Mouse (Mus musculus) forebrain, embryonic 15.5 days (tissue): ENCODE results near the gene Pcsk6. TPM values are rescaled to one million over a fixed set of nuclear protein-coding genes. Genes with fewer than 3 reads are reported as not detected.
"Not testable (repeated sequence)": the region's sequence is repeated elsewhere in the genome, so short reads cannot be mapped to it uniquely, and the experiment has no call there.

Source experiments
- ATAC-seq: fragments of 200-750 bp; cut with Nextera tagmentation; replicated peaks from 2 replicates; pipeline ENCODE4 v1.8.0; 2017; ENCODE audit warnings: mild to moderate bottlenecking, moderate TSS enrichment, moderate library complexity
- H3K27ac ChIP-seq: fragments of 300-500 bp; sonication (generic); replicated peaks from 2 replicates; pipeline ENCODE4 v1.5.1; 2015; ENCODE audit warnings: mild to moderate bottlenecking, inconsistent platforms
- H3K27me3 ChIP-seq: fragments of 300-500 bp; sonication (generic); 2 replicates; pipeline ENCODE4 v1.6.1; 2015; ENCODE audit warnings: inconsistent platforms
- H3K36me3 ChIP-seq: fragments of 300-500 bp; sonication (generic); 2 replicates; pipeline ENCODE4 v1.6.1; 2015; ENCODE audit warnings: mild to moderate bottlenecking, inconsistent platforms
- H3K4me1 ChIP-seq: fragments of 300-500 bp; sonication (generic); 2 replicates; pipeline ENCODE4 v1.6.1; 2015; ENCODE audit warnings: inconsistent platforms
- H3K4me2 ChIP-seq: fragments of 300-500 bp; sonication (generic); replicated peaks from 2 replicates; pipeline ENCODE4 v1.6.1; 2015; ENCODE audit warnings: mild to moderate bottlenecking, inconsistent platforms
- H3K4me3 ChIP-seq: fragments of 300-500 bp; sonication (generic); 2 replicates; pipeline ENCODE4 v1.5.1; 2015; ENCODE audit warnings: mild to moderate bottlenecking, inconsistent platforms
- H3K9ac ChIP-seq: fragments of 300-500 bp; sonication (generic); replicated peaks from 2 replicates; pipeline ENCODE4 v1.6.1; 2015; ENCODE audit warnings: mild to moderate bottlenecking, inconsistent platforms
- H3K9me3 ChIP-seq: fragments of 300-500 bp; sonication (generic); 2 replicates; pipeline ENCODE4 v1.6.1; 2016; ENCODE audit warnings: inconsistent platforms
- WGBS: fragments of 180-500 bp; shearing (Covaris S2); methylation state at CpG from one replicate; pipeline ENCODE4 v1.1.7; 2015; ENCODE audit warnings: mixed read lengths; 5-methylcytosine and 5-hydroxymethylcytosine counted together
- polyA plus RNA-seq: library from polyadenylated mRNA; unstranded; fragments of >200 nt; fragmentation: Nextera tagmentation; extraction: Ambion mirVana; gene quantifications from 2 replicates; pipeline ENCODE4 v1.2.1, GENCODE M21; 2015

The Pcsk6 gene
- polyA plus RNA-seq = 0.71 and 1.0 TPM in 2 replicates

DNA sequence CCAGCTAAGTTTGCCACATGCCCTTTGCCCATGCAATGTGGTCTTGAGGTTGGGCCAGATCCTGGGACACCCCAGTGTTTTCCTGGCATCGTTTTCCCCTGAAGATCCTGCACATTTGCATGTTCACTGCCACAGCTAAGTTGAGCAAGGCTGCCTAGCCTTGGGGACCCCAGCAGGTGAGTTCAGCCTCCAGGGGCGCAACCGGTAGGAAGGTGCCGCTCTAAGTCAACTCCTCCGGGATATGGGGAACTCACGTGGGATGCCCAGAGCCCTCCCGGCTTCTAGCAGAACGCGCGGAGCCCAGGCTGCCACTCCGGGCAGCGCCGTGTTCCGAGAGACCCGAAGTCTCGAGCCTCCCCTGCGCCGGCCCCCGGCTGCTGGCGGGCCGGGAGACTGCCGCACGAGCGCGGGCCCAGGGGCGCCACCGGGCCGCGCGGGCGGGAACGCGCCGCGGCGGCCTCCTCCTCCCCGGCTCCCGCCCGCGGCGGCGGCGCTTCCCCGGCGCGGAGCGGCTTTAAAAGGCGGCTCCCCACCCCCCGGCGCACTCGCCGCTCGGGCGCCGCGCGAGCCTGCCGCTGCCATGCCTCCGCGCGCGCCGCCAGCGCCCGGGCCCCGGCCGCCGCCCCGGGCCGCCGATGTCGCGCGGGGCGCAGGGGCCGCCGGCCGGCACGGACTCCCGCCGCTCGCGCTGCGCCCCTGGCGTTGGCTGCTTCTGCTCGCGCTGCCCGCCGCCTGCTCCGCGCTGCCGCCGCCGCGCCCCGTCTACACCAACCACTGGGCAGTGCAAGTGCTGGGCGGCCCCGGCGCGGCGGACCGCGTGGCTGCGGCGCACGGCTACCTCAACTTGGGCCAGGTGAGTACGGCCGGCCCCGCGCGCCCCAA is at the start of gene Pcsk6:
TSS of gene Pcsk6 (plus strand) at position 144 of the 882 bp plus-strand sequence.
- Histone ChIP-seq H3K36me3 (no peaks in the 10 kb centered on the region), H3K27ac (no peak within 1 kb of the TSS), H3K4me3 (peak within 1 kb of the TSS; percentile 50), H3K27me3 (peaks cover 31% of the 10 kb centered on the region), H3K9me3 (no peaks in the 10 kb centered on the region), H3K9ac (peak within 1 kb of the TSS; percentile 58), H3K4me1 (peaks cover 9% of the 10 kb centered on the region), H3K4me2 (peak within 1 kb of the TSS; percentile 97)
- under 1% methylated on average over 60 of the region's 111 CpGs for whole genome bisulfite sequencing
- ATAC-seq = peak; percentile 75

- Histone ChIP-seq H3K4me2 (no peak overlapping the region), H3K27me3 (no peaks in the 10 kb centered on the region), H3K27ac (no peak overlapping the region), H3K4me3 (no peak overlapping the region), H3K9me3 (no peaks in the 10 kb centered on the region), H3K4me1 (no peaks in the 10 kb centered on the region), H3K9ac (no peak overlapping the region), H3K36me3 (no peaks in the 10 kb centered on the region)
- ATAC-seq = no peak
- WGBS = 85% methylated on average over 8 of the region's 8 CpGs
Observed at GRCm38 (mm10) chr7:65813611-65814212, 47.8 kb upstream of the Pcsk6 start.

DNA sequence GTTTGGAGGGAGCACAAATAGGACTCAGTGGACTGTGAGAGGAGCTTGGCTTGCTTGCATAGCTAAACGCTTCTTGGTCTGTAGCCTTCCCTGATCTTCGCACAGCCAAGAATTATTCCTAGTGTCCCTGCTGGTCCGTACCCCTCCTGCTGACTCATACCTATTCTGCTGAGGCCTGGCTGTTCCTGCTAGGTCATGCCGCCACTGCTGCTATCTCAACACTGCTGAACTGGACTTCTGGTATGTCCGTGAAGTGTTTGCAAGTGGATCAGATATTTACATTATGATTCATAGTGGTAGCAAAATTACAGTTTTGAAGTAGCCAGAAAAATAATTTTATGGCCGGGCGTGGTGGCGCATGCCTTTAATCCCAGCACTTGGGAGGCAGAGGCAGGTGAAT is 44.0 kb upstream of the Pcsk6 start:
- H3K4me1 ChIP-seq = no peaks in the 10 kb centered on the region
- no peak overlapping the region for H3K9ac ChIP-seq
- no peak overlapping the region for H3K4me2 ChIP-seq
- no peaks in the 10 kb centered on the region for H3K9me3 ChIP-seq
- no peaks in the 10 kb centered on the region for H3K27me3 ChIP-seq
- no peaks in the 10 kb centered on the region for H3K36me3 ChIP-seq
- H3K27ac ChIP-seq = no peak overlapping the region
- no peak for ATAC-seq
- H3K4me3 ChIP-seq = no peak overlapping the region
- 96% methylated on average over 8 of the region's 8 CpGs for WGBS

DNA sequence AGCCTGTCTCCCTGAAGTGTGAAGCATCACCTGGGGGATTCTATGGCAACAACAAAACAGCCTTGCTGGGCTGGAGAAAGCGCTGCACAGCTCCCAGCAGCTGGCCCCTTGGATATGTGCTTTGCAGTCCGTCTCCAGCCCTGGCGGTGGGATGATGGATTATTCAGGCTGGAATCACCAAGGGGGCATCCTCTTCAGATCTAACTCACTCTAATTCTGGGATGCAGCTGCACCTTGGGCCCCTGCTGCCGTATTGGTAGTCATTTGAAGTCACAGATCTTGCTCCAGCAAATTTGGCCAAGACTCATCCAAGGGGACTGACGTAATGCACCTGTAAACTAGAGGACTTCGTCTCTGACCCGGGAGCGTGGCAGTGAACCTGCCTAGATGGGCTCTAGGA is 41.1 kb upstream of the Pcsk6 start:
- no peaks in the 10 kb centered on the region for H3K4me1 ChIP-seq
- WGBS = 36% methylated on average over 8 of the region's 8 CpGs
- ATAC-seq = no peak
- no peaks in the 10 kb centered on the region for H3K9me3 ChIP-seq
- H3K9ac ChIP-seq = no peak overlapping the region
- H3K27ac ChIP-seq = no peak overlapping the region
- H3K27me3 ChIP-seq = no peaks in the 10 kb centered on the region
- no peak overlapping the region for H3K4me3 ChIP-seq
- no peaks in the 10 kb centered on the region for H3K36me3 ChIP-seq
- no peak overlapping the region for H3K4me2 ChIP-seq

DNA sequence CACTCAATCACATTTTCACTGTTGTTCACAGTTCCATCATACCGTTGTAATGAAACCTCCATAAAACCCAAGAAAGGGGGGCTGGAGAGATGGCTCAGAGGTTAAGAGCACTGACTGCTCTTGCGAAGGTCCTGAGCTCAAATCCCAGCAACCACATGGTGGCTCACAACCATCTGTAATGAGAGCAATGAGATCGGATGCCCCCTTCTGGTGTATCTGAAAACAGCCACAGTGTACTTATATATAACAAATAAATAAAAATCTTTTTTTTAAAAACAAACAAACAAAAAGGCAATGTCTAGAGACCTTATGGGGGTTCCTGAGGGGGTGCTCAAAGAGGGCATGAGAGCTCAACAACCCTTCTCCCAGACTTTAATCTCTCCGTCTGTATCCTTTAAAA is 39.6 kb upstream of the Pcsk6 start:
- H3K9me3 ChIP-seq, H3K27ac ChIP-seq, H3K4me1 ChIP-seq, H3K9ac ChIP-seq, H3K4me2 ChIP-seq, H3K36me3 ChIP-seq, H3K27me3 ChIP-seq, ATAC-seq, H3K4me3 ChIP-seq: not testable (repeated sequence)
- WGBS = 75% methylated on average over 4 of the region's 4 CpGs

DNA sequence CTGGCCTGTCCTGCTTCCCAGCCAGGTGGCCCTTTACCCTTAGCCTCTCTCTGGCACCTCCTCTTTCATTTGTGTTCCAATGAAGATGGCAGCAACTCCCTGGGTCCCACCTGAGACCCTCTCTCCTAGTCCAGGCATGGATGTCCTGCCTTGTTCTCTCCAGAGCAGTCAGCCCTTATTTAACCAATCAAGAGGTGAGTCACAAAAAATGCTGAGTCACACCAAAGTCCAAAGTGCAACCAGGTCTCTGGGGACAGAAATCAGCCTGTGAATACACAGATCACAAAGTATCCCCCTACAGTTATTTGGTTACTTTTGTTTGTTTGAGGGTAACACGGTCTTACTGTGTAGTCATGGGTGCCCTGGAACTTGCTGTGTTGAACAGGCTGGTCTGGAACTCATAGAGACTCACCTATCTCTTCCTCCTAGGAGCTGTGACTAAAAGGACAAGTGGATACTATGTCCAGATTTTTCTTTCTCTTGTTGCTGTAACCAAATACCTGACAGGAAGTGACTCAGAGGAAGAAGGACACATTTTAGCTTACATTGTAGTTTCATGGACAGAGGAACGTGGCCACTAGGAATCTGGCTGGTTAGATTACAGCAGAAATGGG is 38.9 kb upstream of the Pcsk6 start:
- no peaks in the 10 kb centered on the region for H3K4me1 ChIP-seq
- ATAC-seq = no peak
- H3K9ac ChIP-seq = no peak overlapping the region
- H3K36me3 ChIP-seq = no peaks in the 10 kb centered on the region
- H3K4me2 ChIP-seq = no peak overlapping the region
- H3K27ac ChIP-seq = no peak overlapping the region
- H3K4me3 ChIP-seq = no peak overlapping the region
- no peaks in the 10 kb centered on the region for H3K9me3 ChIP-seq
- H3K27me3 ChIP-seq = no peaks in the 10 kb centered on the region
- WGBS = 80% methylated on average over 2 of the region's 2 CpGs

- 93% methylated on average over 3 of the region's 3 CpGs for WGBS
- no peak overlapping the region for H3K4me2 ChIP-seq
- H3K36me3 ChIP-seq = no peaks in the 10 kb centered on the region
- no peaks in the 10 kb centered on the region for H3K9me3 ChIP-seq
- H3K9ac ChIP-seq = no peak overlapping the region
- H3K4me3 ChIP-seq = no peak overlapping the region
- no peaks in the 10 kb centered on the region for H3K27me3 ChIP-seq
- H3K27ac ChIP-seq = no peak overlapping the region
- ATAC-seq = no peak
- H3K4me1 ChIP-seq = no peaks in the 10 kb centered on the region
Observed at GRCm38 (mm10) chr7:65839756-65840155, 21.8 kb upstream of the Pcsk6 start.

- H3K4me3 ChIP-seq = no peak overlapping the region
- no peaks in the 10 kb centered on the region for H3K36me3 ChIP-seq
- no peak for ATAC-seq
- H3K4me2 ChIP-seq = no peak overlapping the region
- no peaks in the 10 kb centered on the region for H3K4me1 ChIP-seq
- H3K27ac ChIP-seq = no peak overlapping the region
- H3K27me3 ChIP-seq = no peaks in the 10 kb centered on the region
- no peaks in the 10 kb centered on the region for H3K9me3 ChIP-seq
- H3K9ac ChIP-seq = no peak overlapping the region
- 55% methylated on average over 2 of the region's 2 CpGs for WGBS
Observed at GRCm38 (mm10) chr7:65843210-65843609, 18.3 kb upstream of the Pcsk6 start.

GRCm38 (mm10) chr7:65860981-65861380 is 553 bp upstream of the Pcsk6 start:
- H3K27me3 ChIP-seq = peaks cover 31% of the 10 kb centered on the region
- H3K27ac ChIP-seq = no peak overlapping the region
- WGBS = 63% methylated on average over 7 of the region's 7 CpGs
- H3K4me1 ChIP-seq = peaks cover 9% of the 10 kb centered on the region
- no peaks in the 10 kb centered on the region for H3K9me3 ChIP-seq
- ATAC-seq = no peak
- H3K9ac ChIP-seq = no peak overlapping the region
- H3K4me3 ChIP-seq = no peak overlapping the region
- no peak overlapping the region for H3K4me2 ChIP-seq
- H3K36me3 ChIP-seq = no peaks in the 10 kb centered on the region

- peak; percentile 23; the same call in 1 of the 2 replicates for ATAC-seq
- H3K4me3 ChIP-seq = peak overlapping the region; percentile 50
- peaks cover 31% of the 10 kb centered on the region for H3K27me3 ChIP-seq
- 3% methylated on average over 61 of the region's 61 CpGs for WGBS
- no peak overlapping the region for H3K27ac ChIP-seq
- H3K9ac ChIP-seq = peak overlapping the region; percentile 58
- H3K9me3 ChIP-seq = no peaks in the 10 kb centered on the region
- H3K36me3 ChIP-seq = no peaks in the 10 kb centered on the region
- peaks cover 9% of the 10 kb centered on the region for H3K4me1 ChIP-seq
- peak overlapping the region; percentile 97 for H3K4me2 ChIP-seq
Observed at GRCm38 (mm10) chr7:65862473-65863176, 1.1 kb downstream of the Pcsk6 start.

DNA sequence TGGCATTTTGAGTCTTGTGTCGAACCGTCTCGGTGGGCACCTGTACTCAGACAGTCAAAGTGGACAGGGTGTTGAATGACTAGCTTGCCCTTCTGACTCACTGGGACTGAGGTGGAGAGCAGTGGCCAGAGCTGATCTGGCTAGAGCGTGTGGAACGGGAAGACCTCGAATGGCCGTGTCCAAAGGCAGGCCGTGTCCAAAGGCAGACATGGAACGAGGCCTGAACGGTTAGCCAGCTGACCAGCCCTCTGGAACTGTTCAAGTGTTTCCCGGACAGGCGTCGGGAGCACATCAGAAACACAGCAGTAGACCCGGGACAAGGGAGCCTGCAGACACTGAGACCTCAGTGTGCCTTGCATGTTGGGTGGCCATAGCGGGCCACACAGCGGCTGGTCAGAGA is 7.6 kb downstream of the Pcsk6 start:
- Histone ChIP-seq H3K4me2 (no peak overlapping the region), H3K27ac (no peak overlapping the region), H3K9me3 (no peaks in the 10 kb centered on the region), H3K9ac (no peak overlapping the region), H3K4me1 (peaks cover 9% of the 10 kb centered on the region), H3K4me3 (no peak overlapping the region), H3K36me3 (no peaks in the 10 kb centered on the region), H3K27me3 (0 out of 2 replicates have a peak, but pooled peaks cover 6% of the 10 kb centered on the region)
- no peak for ATAC-seq
- 82% methylated on average over 16 of the region's 16 CpGs for WGBS

DNA sequence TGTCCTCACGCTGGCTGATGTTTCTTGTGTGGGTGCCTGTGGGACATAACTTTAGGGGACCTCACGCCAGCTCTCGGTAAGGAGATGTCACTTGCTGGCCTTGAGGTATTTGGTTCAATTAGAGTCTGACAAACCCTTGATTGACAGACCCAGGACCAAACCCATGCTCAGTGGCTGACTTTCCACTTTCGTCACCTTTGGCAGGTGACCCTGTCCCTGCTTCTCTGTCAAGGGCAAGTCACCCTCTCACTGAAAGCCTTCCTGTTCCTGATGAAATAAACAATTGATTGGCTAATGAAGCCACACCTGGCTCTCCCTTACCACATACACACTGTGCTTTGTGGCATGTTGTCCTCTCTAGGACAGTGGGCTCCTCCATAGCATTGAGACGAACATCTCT is 8.3 kb downstream of the Pcsk6 start:
- 95% methylated on average over 5 of the region's 5 CpGs for WGBS
- Histone ChIP-seq H3K4me1 (peaks cover 9% of the 10 kb centered on the region), H3K27me3 (0 out of 2 replicates have a peak, but pooled peaks cover under 1% of the 10 kb centered on the region), H3K4me3 (no peak overlapping the region), H3K9ac (no peak overlapping the region), H3K27ac (no peak overlapping the region), H3K36me3 (no peaks in the 10 kb centered on the region), H3K9me3 (no peaks in the 10 kb centered on the region), H3K4me2 (no peak overlapping the region)
- no peak for ATAC-seq
